Mouse (Mus musculus): ENCODE measurements around the gene P4ha2.

The P4ha2 gene

GRCm38 (mm10) chr11:54068520-54069371 lies 31.1 kb upstream of the P4ha2 start, which contains the start of gene Pdlim4:
TSS of gene Pdlim4 (minus strand) at chr11:54069014.
- peak; percentile 54 for DNase-seq (ENCODE audit: low spot score)

- peak; percentile 92 for DNase-seq (ENCODE audit: low spot score)
Measured at GRCm38 (mm10) chr11:54071726-54072445, 28.0 kb upstream of the P4ha2 start.

- no peak for DNase-seq (ENCODE audit: low spot score)
Measured at GRCm38 (mm10) chr11:54073291-54073690, 26.6 kb upstream of the P4ha2 start.

- no peak for DNase-seq (ENCODE audit: low spot score)
Measured at GRCm38 (mm10) chr11:54075353-54075752, 24.5 kb upstream of the P4ha2 start.

GRCm38 (mm10) chr11:54076101-54076500 lies 23.8 kb upstream of the P4ha2 start:
- DNase-seq (ENCODE audit: low spot score) = no peak

- no peak for DNase-seq (ENCODE audit: low spot score)
Measured at GRCm38 (mm10) chr11:54080435-54080834, 19.5 kb upstream of the P4ha2 start.

- no peak for DNase-seq (ENCODE audit: low spot score)
Measured at GRCm38 (mm10) chr11:54082725-54083124, 17.2 kb upstream of the P4ha2 start.

GRCm38 (mm10) chr11:54084976-54085375 lies 14.9 kb upstream of the P4ha2 start:
- DNase-seq (ENCODE audit: low spot score) = no peak

- DNase-seq (ENCODE audit: low spot score) = no peak
Measured at GRCm38 (mm10) chr11:54085816-54086215, 14.1 kb upstream of the P4ha2 start.

GRCm38 (mm10) chr11:54088253-54088946 lies 11.5 kb upstream of the P4ha2 start:
- DNase-seq (ENCODE audit: low spot score) = no peak

- no peak for DNase-seq (ENCODE audit: low spot score)
Measured at GRCm38 (mm10) chr11:54088947-54089317, 11.0 kb upstream of the P4ha2 start.

- no peak for DNase-seq (ENCODE audit: low spot score)
Measured at GRCm38 (mm10) chr11:54090091-54090879, 9.6 kb upstream of the P4ha2 start.

GRCm38 (mm10) chr11:54091726-54092125 lies 8.2 kb upstream of the P4ha2 start:
- no peak for DNase-seq (ENCODE audit: low spot score)

- DNase-seq (ENCODE audit: low spot score) = no peak
Measured at GRCm38 (mm10) chr11:54092188-54092587, 7.7 kb upstream of the P4ha2 start.

GRCm38 (mm10) chr11:54093000-54093399 lies 6.9 kb upstream of the P4ha2 start:
- no peak for DNase-seq (ENCODE audit: low spot score)

GRCm38 (mm10) chr11:54100692-54101591 lies 1.0 kb downstream of the P4ha2 start:
- DNase-seq (ENCODE audit: low spot score) = peak; percentile 54

GRCm38 (mm10) chr11:54101701-54102100 lies 1.8 kb downstream of the P4ha2 start:
- DNase-seq (ENCODE audit: low spot score) = no peak

GRCm38 (mm10) chr11:54102706-54103449 lies 3.0 kb downstream of the P4ha2 start:
- DNase-seq (ENCODE audit: low spot score) = no peak

- DNase-seq (ENCODE audit: low spot score) = no peak
Measured at GRCm38 (mm10) chr11:54105011-54105410, 5.1 kb downstream of the P4ha2 start.

- DNase-seq (ENCODE audit: low spot score) = no peak
Measured at GRCm38 (mm10) chr11:54106676-54107075, 6.8 kb downstream of the P4ha2 start.

All from ovary, adult 18-20 months (tissue).